Mouse (Mus musculus): Measurements from ENCODE around the gene Fam90a1a. TPM values are rescaled to one million over a fixed set of nuclear protein-coding genes. Genes with fewer than 3 reads are reported as not detected.

Fam90a1a gene
- polyA plus RNA-seq (2014; fragmentation: Illumina TruSeq; extraction: RNeasy Lipid Tissue Mini Kit (QIAGEN cat#74804); ENCODE audit: low read depth, low replicate concordance) = not detected

GRCm38 (mm10) chr8:21958414-21958813 is at the start of gene Fam90a1a:
Fam90a1a (plus strand) TSS chr8:21958714.

GRCm38 (mm10) chr8:21932610-21933009 is 25.9 kb upstream of the Fam90a1a start, which contains the start of gene Defb15:
Defb15 (minus strand) TSS chr8:21932710.

GRCm38 (mm10) chr8:21938052-21938451 is 20.5 kb upstream of the Fam90a1a start, which contains the start of gene Defb35:
Defb35 (plus strand) TSS chr8:21938352.

GRCm38 (mm10) chr8:21946462-21946861 is 12.1 kb upstream of the Fam90a1a start, which contains the start of gene Defb13:
Defb13 (plus strand) TSS chr8:21946762.

GRCm38 (mm10) chr8:21969475-21969874 is 11.0 kb downstream of the Fam90a1a start, which contains the start of gene Ccdc70:
Ccdc70 (plus strand) TSS chr8:21969775.

Other genes with a start within 250 kb of the Fam90a1a start
- gene Defa24, start 224.2 kb upstream of the Fam90a1a start, polyA plus RNA-seq (2014; fragmentation: Illumina TruSeq; extraction: RNeasy Lipid Tissue Mini Kit (QIAGEN cat#74804); ENCODE audit: low read depth, low replicate concordance) = not detected
- gene Defb50, start 135.2 kb upstream of the Fam90a1a start, polyA plus RNA-seq (2014; fragmentation: Illumina TruSeq; extraction: RNeasy Lipid Tissue Mini Kit (QIAGEN cat#74804); ENCODE audit: low read depth, low replicate concordance) = not detected
- not detected for gene Defb2, start 118.8 kb upstream of the Fam90a1a start, polyA plus RNA-seq (2014; fragmentation: Illumina TruSeq; extraction: RNeasy Lipid Tissue Mini Kit (QIAGEN cat#74804); ENCODE audit: low read depth, low replicate concordance)
- not detected for gene Defb10, start 99.8 kb upstream of the Fam90a1a start, polyA plus RNA-seq (2014; fragmentation: Illumina TruSeq; extraction: RNeasy Lipid Tissue Mini Kit (QIAGEN cat#74804); ENCODE audit: low read depth, low replicate concordance)
- gene Defb9, start 73.3 kb upstream of the Fam90a1a start, polyA plus RNA-seq (2014; fragmentation: Illumina TruSeq; extraction: RNeasy Lipid Tissue Mini Kit (QIAGEN cat#74804); ENCODE audit: low read depth, low replicate concordance) = not detected
- gene Defb11, start 52.3 kb upstream of the Fam90a1a start, polyA plus RNA-seq (2014; fragmentation: Illumina TruSeq; extraction: RNeasy Lipid Tissue Mini Kit (QIAGEN cat#74804); ENCODE audit: low read depth, low replicate concordance) = 9.1 TPM
- not detected for gene Defb15, start 26.0 kb upstream of the Fam90a1a start, polyA plus RNA-seq (2014; fragmentation: Illumina TruSeq; extraction: RNeasy Lipid Tissue Mini Kit (QIAGEN cat#74804); ENCODE audit: low read depth, low replicate concordance)
- not detected for gene Defb35, start 20.4 kb upstream of the Fam90a1a start, polyA plus RNA-seq (2014; fragmentation: Illumina TruSeq; extraction: RNeasy Lipid Tissue Mini Kit (QIAGEN cat#74804); ENCODE audit: low read depth, low replicate concordance)
- gene Defb13, start 12.0 kb upstream of the Fam90a1a start, polyA plus RNA-seq (2014; fragmentation: Illumina TruSeq; extraction: RNeasy Lipid Tissue Mini Kit (QIAGEN cat#74804); ENCODE audit: low read depth, low replicate concordance) = not detected
- gene Ccdc70, start 11.1 kb downstream of the Fam90a1a start, polyA plus RNA-seq (2014; fragmentation: Illumina TruSeq; extraction: RNeasy Lipid Tissue Mini Kit (QIAGEN cat#74804); ENCODE audit: low read depth, low replicate concordance) = not detected
- 0.36 TPM for gene Atp7b, start 101.6 kb downstream of the Fam90a1a start, polyA plus RNA-seq (2014; fragmentation: Illumina TruSeq; extraction: RNeasy Lipid Tissue Mini Kit (QIAGEN cat#74804); ENCODE audit: low read depth, low replicate concordance)
- gene Alg11, start 102.0 kb downstream of the Fam90a1a start, polyA plus RNA-seq (2014; fragmentation: Illumina TruSeq; extraction: RNeasy Lipid Tissue Mini Kit (QIAGEN cat#74804); ENCODE audit: low read depth, low replicate concordance) = 26.7 TPM
- 4.3 TPM for gene Nek5, start 166.3 kb downstream of the Fam90a1a start, polyA plus RNA-seq (2014; fragmentation: Illumina TruSeq; extraction: RNeasy Lipid Tissue Mini Kit (QIAGEN cat#74804); ENCODE audit: low read depth, low replicate concordance)
- gene Nek3, start 207.7 kb downstream of the Fam90a1a start, polyA plus RNA-seq (2014; fragmentation: Illumina TruSeq; extraction: RNeasy Lipid Tissue Mini Kit (QIAGEN cat#74804); ENCODE audit: low read depth, low replicate concordance) = 2.2 TPM
- gene Ckap2, start 227.1 kb downstream of the Fam90a1a start, polyA plus RNA-seq (2014; fragmentation: Illumina TruSeq; extraction: RNeasy Lipid Tissue Mini Kit (QIAGEN cat#74804); ENCODE audit: low read depth, low replicate concordance) = 0.65 TPM
- gene Vps36, start 234.1 kb downstream of the Fam90a1a start, polyA plus RNA-seq (2014; fragmentation: Illumina TruSeq; extraction: RNeasy Lipid Tissue Mini Kit (QIAGEN cat#74804); ENCODE audit: low read depth, low replicate concordance) = 46.7 TPM

All from kidney, adult 10 weeks (tissue).